Mouse (Mus musculus): ENCODE measurements around the gene Slc22a7.

Slc22a7 gene

GRCm38 (mm10) chr17:46433627-46434026, 4.6 kb downstream of the Slc22a7 start:
- DNase-seq = no peak

GRCm38 (mm10) chr17:46428761-46429414, 9.4 kb downstream of the Slc22a7 start, which contains the start of gene Crip3:
Crip3 (plus strand) TSS chr17:46428926.
- DNase-seq = no peak

GRCm38 (mm10) chr17:46426496-46426895, 11.8 kb downstream of the Slc22a7 start:
- no peak for DNase-seq

- no peak for DNase-seq
Measured at GRCm38 (mm10) chr17:46419717-46420116, 18.5 kb downstream of the Slc22a7 start.

- DNase-seq = no peak
Measured at GRCm38 (mm10) chr17:46418628-46419027, 19.6 kb downstream of the Slc22a7 start.

GRCm38 (mm10) chr17:46408478-46408877, 29.8 kb downstream of the Slc22a7 start:
- no peak for DNase-seq

GRCm38 (mm10) chr17:46394631-46395030, 43.6 kb downstream of the Slc22a7 start:
- DNase-seq = no peak

GRCm38 (mm10) chr17:46393012-46393411, 45.2 kb downstream of the Slc22a7 start:
- peak; percentile 46 for DNase-seq

- no peak for DNase-seq
Measured at GRCm38 (mm10) chr17:46388200-46388599, 50.1 kb downstream of the Slc22a7 start.

- DNase-seq = peak; percentile 40
Measured at GRCm38 (mm10) chr17:46384061-46384801, 54.0 kb downstream of the Slc22a7 start.

GRCm38 (mm10) chr17:46383294-46384060, 54.8 kb downstream of the Slc22a7 start, which contains the start of gene Zfp318:
Zfp318 (plus strand) TSS chr17:46383731.
- DNase-seq = peak; percentile 100

Measured in thymus, postnatal 14 days (tissue).